ENCODE assay signal across 25 mouse cellular contexts in genomic region chr12:32087339-32087738, GRCm38 (mm10). TPM values are rescaled to one million over a fixed set of nuclear protein-coding genes. Genes with fewer than 3 reads are reported as not detected.
DNase-seq lines count a peak whose midpoint lies in the region; ATAC-seq and TF ChIP-seq lines count a peak whose summit lies in the region.
"Had no signal": no experiment of that assay in that cellular context is flagged by ENCODE, and none has a peak within 500 bp of the region (broad histone marks: within the 10 kb centered on the region; RNA-seq: fewer than 3 reads in every experiment).

No protein-coding gene starts in this region.

- no peak for DNase-seq in liver, embryonic 13.5 days
- no peak for DNase-seq in liver, embryonic 11.5 days (ENCODE audit: low spot score)
- DNase-seq in thymus, postnatal 14 days, result peak; percentile 21
- DNase-seq in thymus, adult 18-20 months, result no peak
- peak; percentile 22 for DNase-seq in thymus, postnatal 25 days
- no peak for DNase-seq in heart, adult 2 months
- DNase-seq: adrenal gland, postnatal 25 days; cerebellum, adult 11-12 months; cerebellum, postnatal 14 days; embryo, embryonic 11 days; gastrocnemius, adult 2 months; heart, adult 18-20 months; lung, adult 2 months; lung, postnatal 36 days; right cerebral cortex, postnatal 25 days had no signal

- TF ChIP-seq POLR2A in heart, adult 2 months (IDR thresholded peaks at IDR 0.05; ENCODE audit: insufficient read depth, low read depth, low read length), result no peak

- H3K4me1 ChIP-seq in liver, embryonic 13.5 days (replicated peaks), result peaks cover 49% of the 10 kb centered on the region
- H3K4me1 ChIP-seq in liver, embryonic 11.5 days (replicated peaks; ENCODE audit: control insufficient read depth, insufficient read depth, low read length), result peaks cover 19% of the 10 kb centered on the region
- no peaks in the 10 kb centered on the region for H3K4me1 ChIP-seq in heart, embryonic 12.5 days (replicated peaks)
- H3K4me1 ChIP-seq in heart, adult 2 months (ENCODE audit: control insufficient read depth, insufficient read depth, low read length), result no peaks in the 10 kb centered on the region; the same call in 1 of the 2 replicates
- H3K4me1 ChIP-seq: embryonic facial prominence, embryonic 15.5 days; heart, embryonic 15.5 days; hindbrain, embryonic 10.5 days; limb, embryonic 13.5 days; midbrain, embryonic 12.5 days; neural tube, embryonic 13.5 days had no signal

- TF ChIP-seq EP300 in heart, adult 2 months (IDR thresholded peaks at IDR 0.05; ENCODE audit: insufficient read depth, low read depth, low read length), result no peak

- peaks cover 22% of the 10 kb centered on the region for H3K9me3 ChIP-seq in liver, embryonic 13.5 days (replicated peaks)
- H3K9me3 ChIP-seq in liver, embryonic 11.5 days (ENCODE audit: control insufficient read depth, low read length), result peaks cover 2% of the 10 kb centered on the region; the same call in 1 of the 2 replicates
- H3K9me3 ChIP-seq in heart, embryonic 12.5 days (replicated peaks), result peaks cover 11% of the 10 kb centered on the region
- H3K9me3 ChIP-seq: embryonic facial prominence, embryonic 15.5 days; heart, embryonic 15.5 days; neural tube, embryonic 13.5 days had no signal

- H3K79me2 ChIP-seq in heart, adult 2 months (replicated peaks; ENCODE audit: control insufficient read depth, insufficient read depth, low read length), result no peaks in the 10 kb centered on the region

- H3K4me2 ChIP-seq in liver, embryonic 13.5 days, result no peak overlapping the region
- no peak overlapping the region for H3K4me2 ChIP-seq in liver, embryonic 11.5 days
- no peak overlapping the region for H3K4me2 ChIP-seq in heart, embryonic 12.5 days
- H3K4me2 ChIP-seq: embryonic facial prominence, embryonic 15.5 days; heart, embryonic 15.5 days; limb, embryonic 13.5 days; midbrain, embryonic 12.5 days; neural tube, embryonic 13.5 days had no signal

- H3K9ac ChIP-seq in liver, embryonic 13.5 days, result no peak overlapping the region
- no peak overlapping the region for H3K9ac ChIP-seq in liver, embryonic 11.5 days (ENCODE audit: low read depth, low read length)
- H3K9ac ChIP-seq in heart, embryonic 12.5 days, result no peak overlapping the region
- no peak overlapping the region for H3K9ac ChIP-seq in heart, adult 2 months (ENCODE audit: low read depth, low read length)
- H3K9ac ChIP-seq: embryonic facial prominence, embryonic 15.5 days; heart, embryonic 15.5 days; limb, embryonic 13.5 days; midbrain, embryonic 12.5 days; neural tube, embryonic 13.5 days had no signal

- no peak overlapping the region for H3K4me3 ChIP-seq in liver, embryonic 13.5 days (replicated peaks)
- no peak overlapping the region for H3K4me3 ChIP-seq in liver, embryonic 11.5 days (ENCODE audit: low read depth, low read length)
- H3K4me3 ChIP-seq in heart, embryonic 12.5 days, result no peak overlapping the region
- H3K4me3 ChIP-seq in heart, adult 2 months, result no peak overlapping the region
- H3K4me3 ChIP-seq: embryonic facial prominence, embryonic 15.5 days; gastrocnemius, adult 2 months; heart, embryonic 15.5 days; hindbrain, embryonic 10.5 days; limb, embryonic 13.5 days; midbrain, embryonic 12.5 days; neural tube, embryonic 13.5 days had no signal

- 26% methylated on average over 8 of the region's 8 CpGs for WGBS in liver, embryonic 13.5 days (ENCODE audit: insufficient replicate concordance)
- 51% methylated on average over 8 of the region's 8 CpGs for WGBS in liver, embryonic 11.5 days
- 76% methylated on average over 8 of the region's 8 CpGs for WGBS in heart, embryonic 12.5 days
- 75% methylated on average over 8 of the region's 8 CpGs for WGBS in heart, adult 2 months

- no peak for TF ChIP-seq CTCF in heart, adult 2 months (IDR thresholded peaks at IDR 0.05)

- ATAC-seq in liver, embryonic 13.5 days (ENCODE audit: low read depth), result no peak
- ATAC-seq in liver, embryonic 11.5 days (replicated peaks; ENCODE audit: low FRiP score), result no peak
- ATAC-seq in hematopoietic stem cell, adult 5-6 weeks (replicated peaks in 1 of 2; ENCODE audit: insufficient read depth in 1 of 2, low FRiP score in 2 of 2, low TSS enrichment in 1 of 2, low read depth in 1 of 2, poor library complexity in 2 of 2, severe bottlenecking in 2 of 2), result peak; percentile 95 to 96
- no peak for ATAC-seq in heart, embryonic 12.5 days (ENCODE audit: insufficient number of reproducible peaks, low FRiP score)
- ATAC-seq: intestine, postnatal 0 days had no signal

- peaks cover 27% of the 10 kb centered on the region for H3K36me3 ChIP-seq in liver, embryonic 13.5 days
- no peaks in the 10 kb centered on the region for H3K36me3 ChIP-seq in liver, embryonic 11.5 days (ENCODE audit: control insufficient read depth, insufficient read depth, low read length)
- no peaks in the 10 kb centered on the region for H3K36me3 ChIP-seq in heart, embryonic 12.5 days
- H3K36me3 ChIP-seq in heart, adult 2 months (ENCODE audit: control insufficient read depth, insufficient read depth, low read length), result no peaks in the 10 kb centered on the region
- H3K36me3 ChIP-seq: embryonic facial prominence, embryonic 15.5 days; heart, embryonic 15.5 days; hindbrain, embryonic 10.5 days; limb, embryonic 13.5 days; midbrain, embryonic 12.5 days; neural tube, embryonic 13.5 days had no signal

- no peaks in the 10 kb centered on the region for H3K27me3 ChIP-seq in liver, embryonic 13.5 days
- H3K27me3 ChIP-seq in liver, embryonic 11.5 days (replicated peaks; ENCODE audit: control insufficient read depth, insufficient read depth, low read length), result no peaks in the 10 kb centered on the region
- H3K27me3 ChIP-seq in heart, embryonic 12.5 days (replicated peaks), result no peaks in the 10 kb centered on the region
- no peaks in the 10 kb centered on the region for H3K27me3 ChIP-seq in heart, adult 2 months (ENCODE audit: control insufficient read depth, insufficient read depth, low read length)
- H3K27me3 ChIP-seq: embryonic facial prominence, embryonic 15.5 days; heart, embryonic 15.5 days; limb, embryonic 13.5 days; midbrain, embryonic 12.5 days; neural tube, embryonic 13.5 days had no signal

- peak overlapping the region; percentile 14; the same call in 1 of the 2 replicates for H3K27ac ChIP-seq in liver, embryonic 13.5 days
- no peak overlapping the region for H3K27ac ChIP-seq in liver, embryonic 11.5 days (ENCODE audit: low read depth, low read length)
- H3K27ac ChIP-seq in heart, embryonic 12.5 days (ENCODE audit: poor library complexity, severe bottlenecking), result no peak overlapping the region
- H3K27ac ChIP-seq in heart, adult 2 months, result no peak overlapping the region
- H3K27ac ChIP-seq: embryonic facial prominence, embryonic 15.5 days; gastrocnemius, adult 2 months; heart, embryonic 15.5 days; hindbrain, embryonic 10.5 days; hindbrain, postnatal 0 days; limb, embryonic 13.5 days; midbrain, embryonic 12.5 days; neural tube, embryonic 13.5 days had no signal

- intact Hi-C loops in heart, adult 2 months (cut with DNase I), result no loop called here

RNA-seq across cellular contexts. Expression of gene Prkar2b, which starts 26.2 kb away (rescaled TPM):
- polyA plus RNA-seq in liver, embryonic 13.5 days (2015; fragmentation: Nextera tagmentation; extraction: Ambion mirVana), result 79.3 and 94.6 TPM in 2 replicates
- 103 and 123 TPM in 2 replicates for polyA plus RNA-seq in liver, embryonic 11.5 days (2014; fragmentation: Nextera tagmentation; extraction: Ambion mirVana)
- total RNA-seq in hematopoietic stem cell, adult 5-6 weeks (2017), result 68.3 and 87.5 TPM in 2 replicates
- polyA plus RNA-seq in heart, embryonic 12.5 days (2016; fragmentation: Nextera tagmentation; extraction: Ambion mirVana), result 18.9 and 20.6 TPM in 2 replicates
- 10 to 100 TPM in 1 of 2 experiments, 1 to 10 TPM in 1; 5.4 to 10.4 TPM for total RNA-seq in heart, adult 2 months (2021)
- 5.9 and 7.9 TPM in 2 replicates for polyA plus RNA-seq in heart, adult 2 months (2012; rRNA removed)

Comparison
In these comparisons a context has a peak if more than half of its experiments do, and no peak if none do; other contexts are left out.
1. DNase-seq: peak in thymus, postnatal 14 days (single experiment) and thymus, postnatal 25 days (single experiment); none in liver, embryonic 13.5 days (single experiment), liver, embryonic 11.5 days (single experiment), thymus, adult 18-20 months (0 of 2) and heart, adult 2 months (0 of 2).
2. ATAC-seq: peak in hematopoietic stem cell, adult 5-6 weeks (2 of 2); none in liver, embryonic 13.5 days (single experiment), liver, embryonic 11.5 days (single experiment) and heart, embryonic 12.5 days (single experiment).